Mouse (Mus musculus): ENCODE measurements around the gene Ptprcap. TPM values are rescaled to one million over a fixed set of nuclear protein-coding genes. Genes with fewer than 3 reads are reported as not detected.

Ptprcap gene
- polyA plus RNA-seq, 1 experiment from 2014 or later = 1.4 TPM

DNA sequence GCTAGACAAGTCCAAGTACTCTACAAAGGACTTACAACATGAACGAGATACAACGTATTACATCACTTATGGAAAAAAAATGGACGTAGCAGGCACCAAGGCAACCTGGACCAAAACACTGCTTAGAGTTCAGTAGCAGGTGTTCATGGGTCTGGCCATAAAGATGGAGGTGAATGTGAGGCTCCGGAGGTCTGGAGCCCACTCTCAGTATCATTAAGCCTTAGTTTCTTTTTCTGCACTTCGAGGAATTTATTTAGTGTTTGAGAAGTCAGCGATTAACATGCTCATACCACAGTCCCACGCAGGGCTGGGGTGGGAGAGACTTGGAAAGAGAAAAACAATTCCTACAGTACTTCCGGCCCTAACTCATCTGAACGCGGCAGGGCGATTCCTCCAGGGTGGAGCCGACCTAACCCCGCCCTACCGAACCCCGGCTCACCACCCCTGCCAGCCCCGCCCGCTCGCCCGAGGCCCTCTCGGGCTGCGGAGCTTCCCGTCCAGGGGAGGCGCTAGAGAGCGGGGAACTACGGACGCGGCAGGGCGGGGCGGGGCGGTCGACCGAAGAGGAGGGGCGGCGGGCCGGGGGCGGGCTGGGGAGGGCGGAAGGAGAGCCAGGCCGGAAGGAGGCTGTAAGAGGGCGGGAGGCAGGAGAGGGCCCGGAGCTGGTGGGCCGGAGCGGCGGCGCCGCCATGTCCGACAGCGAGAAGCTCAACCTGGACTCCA, 38.3 kb downstream of the Ptprcap start, which contains the start of gene Ppp1ca:
Ppp1ca (plus strand) TSS at position 538 of the 723 bp plus-strand sequence.
- Histone ChIP-seq H3K27me3 (no peaks in the 10 kb centered on the region), H3K9me3 (no peaks in the 10 kb centered on the region), H3K4me3 (replicated peaks) (peak within 1 kb of the TSS; percentile 97), H3K4me1 (replicated peaks) (peaks cover 35% of the 10 kb centered on the region), H3K4me2 (peak within 1 kb of the TSS; percentile 94), H3K36me3 (peaks cover 36% of the 10 kb centered on the region), H3K9ac (replicated peaks) (peak within 1 kb of the TSS; percentile 93), H3K27ac (peak within 1 kb of the TSS; percentile 94)
- peak; percentile 90 for ATAC-seq (ENCODE audit: insufficient number of reproducible peaks, insufficient read depth, low FRiP score, low TSS enrichment, low read depth)
- 5% methylated on average over 40 of the region's 47 CpGs for WGBS

DNA sequence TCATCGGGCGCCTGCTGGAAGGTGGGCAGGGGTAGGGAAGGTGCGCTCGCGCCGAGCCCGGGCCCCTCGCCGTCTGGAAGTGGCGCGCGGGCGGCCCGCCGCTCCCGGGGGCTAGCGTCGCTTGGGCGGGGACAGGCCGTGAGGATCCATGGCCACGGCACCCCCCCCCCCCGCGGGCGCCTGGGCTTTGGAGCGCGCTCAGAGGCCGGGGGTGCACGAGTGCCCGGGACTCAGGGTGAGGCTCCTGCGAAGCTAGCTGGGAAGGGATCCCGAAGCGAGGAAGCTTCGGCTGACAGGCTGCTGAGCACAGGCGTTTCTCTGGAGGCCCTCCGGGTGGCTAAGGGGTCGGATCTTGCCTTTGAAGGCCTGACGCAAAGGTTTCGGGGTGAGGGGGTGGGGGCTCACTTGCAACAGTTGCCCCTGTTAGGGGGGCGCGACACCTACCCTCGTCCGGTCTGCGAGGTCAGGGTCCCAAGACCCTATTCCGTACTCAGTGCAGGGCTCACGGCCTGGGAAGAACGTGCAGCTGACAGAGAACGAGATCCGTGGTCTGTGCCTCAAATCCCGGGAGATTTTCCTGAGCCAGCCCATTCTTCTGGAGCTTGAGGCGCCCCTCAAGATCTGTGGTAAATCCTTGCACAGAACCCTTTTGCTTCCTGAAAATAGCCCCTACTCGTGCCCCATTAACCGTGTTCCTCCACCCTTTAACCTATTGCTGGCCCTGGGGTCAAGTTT, 39.0 kb downstream of the Ptprcap start:
- Histone ChIP-seq H3K4me3 (replicated peaks) (peak overlapping the region; percentile 97), H3K27ac (peak overlapping the region; percentile 94), H3K27me3 (no peaks in the 10 kb centered on the region), H3K4me1 (replicated peaks) (peaks cover 39% of the 10 kb centered on the region), H3K36me3 (peaks cover 44% of the 10 kb centered on the region), H3K9ac (replicated peaks) (peak overlapping the region; percentile 93), H3K9me3 (no peaks in the 10 kb centered on the region), H3K4me2 (peak overlapping the region; percentile 94)
- WGBS = under 1% methylated on average over 52 of the region's 52 CpGs
- peak; percentile 26 for ATAC-seq (ENCODE audit: insufficient number of reproducible peaks, insufficient read depth, low FRiP score, low TSS enrichment, low read depth)

DNA sequence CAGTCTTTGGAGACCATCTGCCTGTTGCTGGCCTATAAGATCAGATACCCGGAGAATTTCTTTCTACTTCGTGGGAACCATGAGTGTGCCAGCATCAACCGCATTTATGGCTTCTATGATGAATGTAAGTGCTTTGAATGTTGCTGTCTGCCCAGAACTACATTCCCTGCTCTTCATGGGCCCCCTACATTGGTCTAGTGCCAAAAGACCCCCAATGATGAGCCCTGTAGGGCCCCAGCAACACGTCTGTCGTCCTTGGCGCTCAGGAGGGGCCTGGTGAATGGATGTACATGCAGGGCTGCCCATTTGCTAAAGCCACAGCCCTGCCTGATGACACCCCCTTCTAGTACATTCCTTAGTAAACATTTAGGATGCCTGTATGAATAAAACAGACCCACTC, 39.7 kb downstream of the Ptprcap start:
- Histone ChIP-seq H3K9me3 (no peaks in the 10 kb centered on the region), H3K36me3 (peaks cover 51% of the 10 kb centered on the region), H3K4me1 (replicated peaks) (peaks cover 39% of the 10 kb centered on the region), H3K9ac (replicated peaks) (peak overlapping the region; percentile 93), H3K27ac (no peak overlapping the region; the same call in 1 of the 2 replicates), H3K4me3 (replicated peaks) (peak overlapping the region; percentile 97), H3K4me2 (peak overlapping the region; percentile 94), H3K27me3 (no peaks in the 10 kb centered on the region)
- ATAC-seq (ENCODE audit: insufficient number of reproducible peaks, insufficient read depth, low FRiP score, low TSS enrichment, low read depth) = no peak
- 59% methylated on average over 6 of the region's 6 CpGs for WGBS

DNA sequence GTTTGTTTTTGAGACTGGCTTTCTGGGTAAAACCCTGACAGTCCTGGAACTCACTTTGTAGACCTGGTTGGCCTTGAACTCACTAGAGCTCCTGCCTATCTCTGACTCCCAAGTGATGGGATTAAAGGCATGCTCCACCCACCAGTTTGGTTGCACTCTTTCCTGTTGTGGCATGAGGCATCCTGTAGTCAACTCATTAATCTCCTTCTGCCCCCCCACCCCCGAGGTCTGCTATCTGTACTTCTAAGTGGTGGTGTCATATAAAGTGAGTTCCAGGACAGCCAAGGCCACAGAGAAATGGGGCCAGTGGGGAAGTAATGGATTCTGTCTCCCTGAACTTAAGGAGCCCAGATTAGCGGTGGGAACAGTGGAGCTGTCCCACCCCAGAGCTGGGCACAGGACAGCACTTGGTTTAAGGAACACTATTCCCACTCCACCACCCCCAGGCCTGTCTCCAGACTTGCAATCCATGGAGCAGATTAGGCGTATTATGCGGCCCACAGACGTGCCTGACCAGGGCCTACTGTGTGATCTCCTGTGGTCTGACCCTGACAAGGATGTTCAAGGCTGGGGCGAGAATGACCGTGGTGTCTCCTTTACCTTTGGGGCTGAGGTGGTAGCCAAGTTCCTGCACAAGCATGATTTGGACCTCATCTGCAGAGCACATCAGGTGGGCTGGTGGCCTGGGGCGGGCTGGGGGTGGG, 40.8 kb downstream of the Ptprcap start:
- no peak overlapping the region for H3K9ac ChIP-seq (replicated peaks)
- no peak overlapping the region; the same call in 1 of the 2 replicates for H3K4me3 ChIP-seq (replicated peaks)
- peaks cover 39% of the 10 kb centered on the region for H3K4me1 ChIP-seq (replicated peaks)
- no peaks in the 10 kb centered on the region for H3K9me3 ChIP-seq
- no peak overlapping the region for H3K27ac ChIP-seq
- H3K27me3 ChIP-seq = no peaks in the 10 kb centered on the region
- H3K36me3 ChIP-seq = peaks cover 61% of the 10 kb centered on the region
- ATAC-seq (ENCODE audit: insufficient number of reproducible peaks, insufficient read depth, low FRiP score, low TSS enrichment, low read depth) = no peak
- 85% methylated on average over 8 of the region's 8 CpGs for WGBS
- no peak overlapping the region for H3K4me2 ChIP-seq

DNA sequence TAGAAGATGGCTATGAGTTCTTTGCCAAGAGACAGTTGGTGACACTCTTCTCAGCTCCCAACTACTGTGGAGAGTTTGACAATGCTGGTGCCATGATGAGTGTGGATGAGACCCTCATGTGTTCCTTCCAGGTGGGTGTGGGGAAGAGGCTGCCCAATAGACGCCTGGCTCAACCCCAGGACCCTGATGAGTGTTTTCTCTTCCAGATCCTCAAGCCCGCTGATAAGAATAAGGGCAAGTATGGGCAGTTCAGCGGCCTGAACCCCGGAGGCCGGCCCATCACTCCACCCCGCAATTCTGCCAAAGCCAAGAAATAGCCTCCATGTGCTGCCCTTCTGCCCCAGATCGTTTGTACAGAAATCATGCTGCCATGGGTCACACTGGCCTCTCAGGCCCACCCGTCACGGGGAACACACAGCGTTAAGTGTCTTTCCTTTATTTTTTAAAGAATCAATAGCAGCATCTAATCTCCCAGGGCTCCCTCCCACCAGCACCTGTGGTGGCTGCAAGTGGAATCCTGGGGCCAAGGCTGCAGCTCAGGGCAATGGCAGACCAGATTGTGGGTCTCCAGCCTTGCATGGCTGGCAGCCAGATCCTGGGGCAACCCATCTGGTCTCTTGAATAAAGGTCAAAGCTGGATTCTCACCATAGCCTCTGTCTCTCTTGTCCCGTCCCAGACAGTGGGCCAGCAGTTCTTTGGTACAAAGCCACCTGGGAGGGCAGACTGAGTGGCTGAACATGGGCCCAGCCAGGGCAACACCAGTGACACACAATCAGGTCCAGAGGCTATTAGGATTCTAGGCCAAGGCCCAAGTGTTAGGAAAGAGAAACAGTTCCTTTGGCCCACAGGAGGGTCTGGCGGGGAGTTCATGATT, 41.6 kb downstream of the Ptprcap start:
- 83% methylated on average over 12 of the region's 12 CpGs for WGBS
- Histone ChIP-seq H3K9ac (replicated peaks) (no peak overlapping the region), H3K9me3 (no peaks in the 10 kb centered on the region), H3K4me2 (no peak overlapping the region), H3K36me3 (peaks cover 69% of the 10 kb centered on the region), H3K27me3 (no peaks in the 10 kb centered on the region), H3K4me3 (replicated peaks) (no peak overlapping the region), H3K4me1 (replicated peaks) (peaks cover 42% of the 10 kb centered on the region), H3K27ac (no peak overlapping the region)
- no peak for ATAC-seq (ENCODE audit: insufficient number of reproducible peaks, insufficient read depth, low FRiP score, low TSS enrichment, low read depth)

DNA sequence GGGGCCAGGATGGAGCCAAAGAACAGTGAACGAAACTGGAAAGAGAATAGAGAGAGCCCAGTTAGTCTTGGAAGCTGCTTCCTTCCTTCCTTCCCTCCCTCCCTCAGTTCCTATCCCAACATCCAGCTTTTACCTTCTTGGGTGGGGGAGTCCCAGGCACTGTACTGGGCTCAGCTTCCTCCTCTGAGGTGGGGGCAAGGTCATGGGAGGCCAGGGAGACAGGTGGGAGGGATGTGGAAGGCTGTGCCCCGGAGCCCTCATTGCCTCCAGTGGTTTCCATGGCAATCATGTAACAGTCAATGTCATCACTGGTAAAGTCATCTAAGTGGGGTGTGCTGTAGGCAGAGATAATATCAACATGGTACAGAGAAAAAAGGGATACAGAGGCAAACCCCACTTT, 42.6 kb downstream of the Ptprcap start:
- H3K27me3 ChIP-seq = no peaks in the 10 kb centered on the region
- no peak for ATAC-seq (ENCODE audit: insufficient number of reproducible peaks, insufficient read depth, low FRiP score, low TSS enrichment, low read depth)
- peak overlapping the region; percentile 6; the same call in 1 of the 2 replicates for H3K4me2 ChIP-seq
- H3K36me3 ChIP-seq = peaks cover 73% of the 10 kb centered on the region
- H3K4me1 ChIP-seq (replicated peaks) = peaks cover 46% of the 10 kb centered on the region
- WGBS = 64% methylated on average over 2 of the region's 2 CpGs
- no peak overlapping the region for H3K9ac ChIP-seq (replicated peaks)
- H3K27ac ChIP-seq = no peak overlapping the region
- H3K9me3 ChIP-seq = no peaks in the 10 kb centered on the region
- H3K4me3 ChIP-seq (replicated peaks) = no peak overlapping the region

DNA sequence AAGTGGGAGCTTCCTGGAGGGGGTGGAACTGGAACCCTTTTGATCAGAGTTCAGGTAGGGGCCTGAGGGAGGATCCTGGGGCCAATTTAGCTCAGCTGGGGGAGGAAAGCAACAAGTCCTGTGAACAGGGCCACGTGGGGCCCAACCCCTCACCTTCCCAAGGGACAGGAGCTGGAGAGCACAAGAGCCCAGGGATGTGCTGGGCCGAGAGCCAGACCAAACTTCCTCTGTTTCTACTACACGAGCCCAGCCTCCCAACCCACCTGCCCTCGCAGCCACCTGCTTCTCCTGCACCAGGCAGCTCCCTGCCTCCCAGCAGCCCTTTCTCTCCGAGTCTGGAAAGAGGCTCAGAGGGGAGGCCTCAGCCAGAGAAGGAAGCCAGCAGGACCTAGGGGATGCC, 43.1 kb downstream of the Ptprcap start:
- WGBS = 16% methylated on average over 5 of the region's 5 CpGs
- H3K27me3 ChIP-seq = no peaks in the 10 kb centered on the region
- peak overlapping the region; percentile 6 for H3K4me2 ChIP-seq
- H3K9ac ChIP-seq (replicated peaks) = no peak overlapping the region; the same call in 1 of the 2 replicates
- H3K9me3 ChIP-seq = no peaks in the 10 kb centered on the region
- 0 out of 2 replicates have a peak overlapping the region, but pooled peaks have one; percentile 42 for H3K27ac ChIP-seq
- no peak overlapping the region for H3K4me3 ChIP-seq (replicated peaks)
- no peak for ATAC-seq (ENCODE audit: insufficient number of reproducible peaks, insufficient read depth, low FRiP score, low TSS enrichment, low read depth)
- H3K4me1 ChIP-seq (replicated peaks) = peaks cover 42% of the 10 kb centered on the region
- peaks cover 73% of the 10 kb centered on the region for H3K36me3 ChIP-seq

DNA sequence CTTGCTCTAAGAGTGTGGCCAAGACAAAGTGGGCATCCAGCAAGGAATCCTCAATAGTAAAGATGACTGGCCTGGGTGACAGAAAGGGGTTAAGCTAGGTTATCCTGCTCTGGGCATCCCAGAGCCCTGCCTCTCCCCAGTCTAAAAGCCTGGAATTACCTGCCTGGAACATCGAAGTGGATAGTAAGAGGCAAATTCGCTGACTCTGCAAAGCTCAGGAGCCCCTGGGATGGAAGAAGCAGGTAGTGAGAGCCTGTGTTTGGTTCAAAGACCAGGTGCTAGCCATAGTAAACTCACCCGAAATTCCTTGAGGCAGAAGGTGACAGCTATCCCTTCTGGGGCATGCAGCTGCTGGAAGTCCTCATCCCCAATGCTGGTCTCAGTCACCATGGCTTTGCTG, 43.8 kb downstream of the Ptprcap start:
- ATAC-seq (ENCODE audit: insufficient number of reproducible peaks, insufficient read depth, low FRiP score, low TSS enrichment, low read depth) = no peak
- H3K27ac ChIP-seq = no peak overlapping the region
- H3K4me2 ChIP-seq = no peak overlapping the region
- no peaks in the 10 kb centered on the region for H3K27me3 ChIP-seq
- peaks cover 73% of the 10 kb centered on the region for H3K36me3 ChIP-seq
- H3K4me3 ChIP-seq (replicated peaks) = no peak overlapping the region
- H3K4me1 ChIP-seq (replicated peaks) = peaks cover 47% of the 10 kb centered on the region
- H3K9me3 ChIP-seq = no peaks in the 10 kb centered on the region
- 72% methylated on average over 3 of the region's 3 CpGs for WGBS
- no peak overlapping the region for H3K9ac ChIP-seq (replicated peaks)

DNA sequence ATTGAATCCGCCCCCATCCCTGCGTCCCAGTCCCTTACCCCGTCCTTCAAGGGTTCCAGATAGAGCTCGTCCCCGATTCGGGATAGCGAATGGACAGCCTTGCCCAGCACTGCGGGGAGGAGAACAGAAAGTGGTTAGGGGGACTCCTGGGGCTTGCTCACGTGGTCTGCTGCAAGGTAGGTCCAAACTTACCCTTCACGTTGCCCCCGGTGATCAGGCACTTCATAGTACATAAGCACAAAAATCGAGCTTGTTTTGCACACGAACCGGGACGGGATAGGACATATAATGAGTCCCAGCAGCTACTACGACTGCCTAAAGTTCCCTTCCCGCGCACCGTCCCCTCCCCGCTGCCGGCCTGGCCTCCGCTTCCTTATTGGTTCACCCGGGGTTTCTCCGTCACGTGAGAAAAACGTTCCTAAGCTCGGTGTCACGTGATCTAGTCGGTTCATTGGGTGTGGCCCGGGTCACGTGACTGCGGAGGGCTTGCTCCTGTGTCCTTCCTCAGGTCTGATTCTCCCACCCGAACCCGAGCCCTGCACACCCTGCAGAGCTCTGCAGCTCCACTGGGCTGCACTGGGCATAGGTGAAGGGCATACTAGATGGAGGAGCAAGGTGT, 48.0 kb downstream of the Ptprcap start, which contains the start of gene Rad9a:
Rad9a (minus strand) TSS at position 372 of the 619 bp plus-strand sequence.
- under 1% methylated on average over 34 of the region's 34 CpGs for WGBS
- H3K9ac ChIP-seq (replicated peaks) = peak within 1 kb of the TSS; percentile 86
- peak; percentile 87 for ATAC-seq (ENCODE audit: insufficient number of reproducible peaks, insufficient read depth, low FRiP score, low TSS enrichment, low read depth)

DNA sequence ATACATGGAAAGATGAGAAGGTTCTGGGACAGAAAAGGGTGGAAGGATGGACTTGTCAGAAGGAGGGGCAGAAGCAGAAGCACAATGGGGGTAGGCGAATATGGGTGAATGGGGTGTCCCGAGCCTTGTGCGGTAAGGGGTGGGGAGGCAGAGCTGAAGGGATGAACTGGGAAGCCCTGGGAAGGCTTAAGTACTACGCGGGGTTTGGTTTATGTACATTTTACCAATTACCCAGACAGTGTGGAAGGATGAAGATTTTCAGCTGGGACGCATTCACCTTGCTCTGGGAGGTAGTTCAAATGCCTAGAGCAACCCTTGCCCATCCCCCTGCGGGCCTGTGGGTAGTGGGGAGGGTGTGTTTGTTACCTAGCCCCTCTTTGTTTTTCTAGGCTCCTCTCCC, 48.7 kb downstream of the Ptprcap start:
- Histone ChIP-seq H3K27ac (0 out of 2 replicates have a peak overlapping the region, but pooled peaks have one; percentile 29), H3K4me3 (replicated peaks) (peak overlapping the region; percentile 71), H3K4me1 (replicated peaks) (peaks cover 22% of the 10 kb centered on the region), H3K9me3 (no peaks in the 10 kb centered on the region), H3K9ac (replicated peaks) (peak overlapping the region; percentile 86), H3K27me3 (peaks cover 22% of the 10 kb centered on the region), H3K36me3 (peaks cover 32% of the 10 kb centered on the region), H3K4me2 (peak overlapping the region; percentile 94)
- WGBS = 37% methylated on average over 7 of the region's 7 CpGs
- no peak for ATAC-seq (ENCODE audit: insufficient number of reproducible peaks, insufficient read depth, low FRiP score, low TSS enrichment, low read depth)

More for the DNA sequence above, 48.0 kb downstream of the Ptprcap start, which contains the start of gene Rad9a:
- H3K27ac ChIP-seq = peak within 1 kb of the TSS; percentile 72
- H3K36me3 ChIP-seq = peaks cover 39% of the 10 kb centered on the region
- no peaks in the 10 kb centered on the region for H3K9me3 ChIP-seq
- H3K4me3 ChIP-seq (replicated peaks) = peak within 1 kb of the TSS; percentile 71
- peaks cover 29% of the 10 kb centered on the region for H3K4me1 ChIP-seq (replicated peaks)
- peak within 1 kb of the TSS; percentile 94 for H3K4me2 ChIP-seq
- peaks cover 19% of the 10 kb centered on the region for H3K27me3 ChIP-seq
